Mouse (Mus musculus) kidney, embryonic 15.5 days (tissue): ENCODE data around the gene Lbh. TPM values are rescaled to one million over a fixed set of nuclear protein-coding genes. Genes with fewer than 3 reads are reported as not detected.

Source experiments
- ATAC-seq: fragments of 200-750 bp; cut with Nextera tagmentation; replicated peaks from 2 replicates; pipeline ENCODE4 v1.8.0; 2017; ENCODE audit warnings: moderate TSS enrichment; ENCODE audit not compliant: low FRiP score
- H3K27ac ChIP-seq: fragments of 300-500 bp; sonication (generic); 2 replicates; pipeline ENCODE4 v1.5.1; 2015; ENCODE audit warnings: mild to moderate bottlenecking, inconsistent platforms
- H3K27me3 ChIP-seq: fragments of 300-500 bp; sonication (generic); 2 replicates; pipeline ENCODE4 v1.6.1; 2015; ENCODE audit warnings: inconsistent platforms
- H3K36me3 ChIP-seq: fragments of 300-500 bp; sonication (generic); 2 replicates; pipeline ENCODE4 v1.6.1; 2015; ENCODE audit warnings: inconsistent platforms
- H3K4me1 ChIP-seq: fragments of 300-500 bp; sonication (generic); 2 replicates; pipeline ENCODE4 v1.6.1; 2015; ENCODE audit warnings: inconsistent platforms
- H3K4me2 ChIP-seq: fragments of 300-500 bp; sonication (generic); 2 replicates; pipeline ENCODE4 v1.6.1; 2015; ENCODE audit warnings: moderate library complexity, mild to moderate bottlenecking, inconsistent platforms
- H3K4me3 ChIP-seq: fragments of 300-500 bp; sonication (generic); replicated peaks from 2 replicates; pipeline ENCODE4 v1.5.1; 2015; ENCODE audit warnings: mild to moderate bottlenecking, inconsistent platforms
- H3K9ac ChIP-seq: fragments of 300-500 bp; sonication (generic); 2 replicates; pipeline ENCODE4 v1.6.1; 2015; ENCODE audit warnings: mild to moderate bottlenecking, inconsistent platforms
- H3K9me3 ChIP-seq: fragments of 300-500 bp; sonication (generic); replicated peaks from 2 replicates; pipeline ENCODE4 v1.6.1; 2016; ENCODE audit warnings: inconsistent platforms
- WGBS: fragments of 180-500 bp; shearing (Covaris S2); methylation state at CpG from one replicate; pipeline ENCODE4 v1.1.7; 2015; ENCODE audit warnings: mixed read lengths; 5-methylcytosine and 5-hydroxymethylcytosine counted together
- polyA plus RNA-seq: library from polyadenylated mRNA; unstranded; fragments of >200 nt; fragmentation: Nextera tagmentation; extraction: Ambion mirVana; gene quantifications from 2 replicates; pipeline ENCODE4 v1.2.1, GENCODE M21; 2015

Lbh gene
- polyA plus RNA-seq, 1 experiment from 2014 or later, result 7.1 TPM

DNA sequence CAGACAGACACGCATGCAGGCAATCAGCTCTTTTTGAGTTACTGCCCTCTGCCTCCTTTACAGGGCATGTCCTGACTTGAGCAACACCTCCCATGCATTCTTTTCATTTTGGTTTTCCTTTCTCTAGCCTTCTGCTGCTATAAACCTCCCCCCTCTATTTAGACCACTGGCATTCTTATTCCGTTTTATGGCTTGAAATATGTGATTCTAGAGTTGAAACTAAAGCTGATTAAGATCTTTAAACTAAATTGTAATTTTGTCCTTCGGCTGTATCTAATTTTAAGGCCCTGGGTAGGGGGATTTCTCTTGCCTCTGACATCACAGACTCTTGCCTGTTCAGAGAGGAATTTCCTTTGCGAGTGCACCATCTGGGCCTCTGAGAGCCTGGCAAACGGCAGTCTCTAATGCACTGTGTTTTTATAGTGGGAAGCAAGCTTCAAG is 48.0 kb downstream of the Lbh start:
- no peaks in the 10 kb centered on the region for H3K36me3 ChIP-seq

DNA sequence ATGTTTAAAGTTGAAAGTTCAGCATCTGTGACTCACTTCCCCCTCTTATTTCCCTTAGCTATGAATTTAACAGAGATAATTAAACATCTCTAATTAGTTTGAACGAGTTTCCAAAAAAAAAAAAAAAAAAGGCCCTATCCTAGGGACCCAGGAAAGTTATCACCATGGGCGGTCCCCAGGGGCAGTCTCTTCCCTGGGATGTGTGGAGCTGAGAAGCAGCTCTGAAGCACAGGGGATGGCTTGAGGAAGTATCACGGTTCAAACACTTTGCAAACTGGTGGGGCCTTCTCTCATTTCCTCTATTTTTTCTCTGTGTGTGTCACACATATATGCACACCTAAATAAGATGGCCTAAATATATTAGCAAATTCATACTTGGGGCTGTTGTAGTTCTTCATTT is 48.8 kb downstream of the Lbh start:
- H3K9me3 ChIP-seq, result no peaks in the 10 kb centered on the region
- 34% methylated on average over 3 of the region's 3 CpGs for WGBS
- peaks cover 19% of the 10 kb centered on the region for H3K4me1 ChIP-seq
- no peak overlapping the region for H3K4me2 ChIP-seq
- H3K27ac ChIP-seq, result 0 out of 2 replicates have a peak overlapping the region, but pooled peaks have one; percentile 50
- ATAC-seq, result no peak
- H3K36me3 ChIP-seq, result no peaks in the 10 kb centered on the region
- H3K9ac ChIP-seq, result no peak overlapping the region
- H3K27me3 ChIP-seq, result no peaks in the 10 kb centered on the region
- H3K4me3 ChIP-seq, result no peak overlapping the region

More for the DNA sequence above, 48.0 kb downstream of the Lbh start:
- H3K27ac ChIP-seq, result peak overlapping the region; percentile 70
- H3K4me3 ChIP-seq, result no peak overlapping the region
- H3K4me2 ChIP-seq, result no peak overlapping the region
- peaks cover 19% of the 10 kb centered on the region for H3K4me1 ChIP-seq
- 25% methylated on average over 5 of the region's 5 CpGs for WGBS
- ATAC-seq, result no peak
- no peak overlapping the region for H3K9ac ChIP-seq
- no peaks in the 10 kb centered on the region for H3K9me3 ChIP-seq
- H3K27me3 ChIP-seq, result no peaks in the 10 kb centered on the region

- Histone ChIP-seq H3K9me3 (no peaks in the 10 kb centered on the region), H3K4me1 (peaks cover 19% of the 10 kb centered on the region), H3K4me2 (no peak overlapping the region), H3K36me3 (no peaks in the 10 kb centered on the region), H3K9ac (no peak overlapping the region), H3K4me3 (no peak overlapping the region), H3K27ac (peak overlapping the region; percentile 27; the same call in 1 of the 2 replicates), H3K27me3 (no peaks in the 10 kb centered on the region)
- WGBS, result 55% methylated on average over 6 of the region's 6 CpGs
- no peak for ATAC-seq
Measured at GRCm38 (mm10) chr17:72967371-72968175, 49.5 kb downstream of the Lbh start.

DNA sequence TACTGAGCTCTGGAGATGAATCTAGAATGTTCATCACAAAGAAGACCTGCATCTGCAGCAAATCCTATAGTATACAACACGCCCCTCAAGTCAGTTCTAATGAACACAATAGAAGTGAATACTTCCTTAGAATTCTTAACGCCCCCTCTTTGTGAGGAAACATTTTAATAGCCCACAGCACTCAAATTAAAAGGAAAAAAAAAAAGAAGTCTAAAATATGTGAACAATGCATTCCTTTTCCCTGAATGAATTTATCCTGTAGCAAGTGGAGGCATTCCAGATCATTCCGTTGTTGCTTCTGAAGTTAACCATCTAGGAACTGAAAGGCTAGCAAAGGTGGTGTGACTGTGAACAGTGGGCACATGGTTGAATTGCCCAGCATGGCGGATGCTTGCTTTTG is 50.6 kb downstream of the Lbh start:
- H3K9ac ChIP-seq, result no peak overlapping the region
- no peak overlapping the region for H3K27ac ChIP-seq
- H3K4me2 ChIP-seq, result no peak overlapping the region
- WGBS, result 81% methylated on average over 4 of the region's 4 CpGs
- H3K4me1 ChIP-seq, result peaks cover 19% of the 10 kb centered on the region
- no peaks in the 10 kb centered on the region for H3K36me3 ChIP-seq
- H3K27me3 ChIP-seq, result no peaks in the 10 kb centered on the region
- ATAC-seq, result no peak
- H3K9me3 ChIP-seq, result no peaks in the 10 kb centered on the region
- H3K4me3 ChIP-seq, result no peak overlapping the region

DNA sequence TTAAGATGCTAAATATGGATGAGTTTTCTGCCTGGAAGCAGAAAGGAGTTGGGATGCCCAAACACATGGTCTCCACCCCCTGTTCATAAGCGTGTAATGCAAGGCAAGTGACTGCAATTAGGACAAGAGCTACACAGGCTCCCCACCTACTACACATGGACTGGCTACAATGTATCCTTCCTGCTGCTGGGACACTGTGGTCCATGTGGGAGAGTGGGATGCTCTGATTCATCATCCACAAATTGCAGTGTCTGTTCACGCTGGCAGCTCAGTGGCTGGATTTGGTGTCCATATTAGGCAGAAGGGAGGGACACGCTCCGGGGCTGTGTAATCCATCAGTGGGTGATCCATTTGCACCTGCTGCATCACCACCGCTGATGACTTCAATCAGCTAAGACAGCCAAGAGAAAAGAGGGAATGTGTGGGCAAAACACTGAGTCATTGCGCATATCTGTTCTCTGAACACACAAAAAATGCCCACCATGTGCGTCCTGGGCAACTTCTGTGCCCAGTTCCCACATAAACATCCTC is 52.6 kb downstream of the Lbh start:
- no peak for ATAC-seq
- no peaks in the 10 kb centered on the region for H3K36me3 ChIP-seq
- H3K27me3 ChIP-seq, result no peaks in the 10 kb centered on the region
- no peaks in the 10 kb centered on the region for H3K9me3 ChIP-seq
- H3K27ac ChIP-seq, result no peak overlapping the region
- peaks cover 11% of the 10 kb centered on the region; the same call in 1 of the 2 replicates for H3K4me1 ChIP-seq
- WGBS, result 81% methylated on average over 7 of the region's 7 CpGs
- H3K4me2 ChIP-seq, result no peak overlapping the region
- no peak overlapping the region for H3K4me3 ChIP-seq
- no peak overlapping the region for H3K9ac ChIP-seq

DNA sequence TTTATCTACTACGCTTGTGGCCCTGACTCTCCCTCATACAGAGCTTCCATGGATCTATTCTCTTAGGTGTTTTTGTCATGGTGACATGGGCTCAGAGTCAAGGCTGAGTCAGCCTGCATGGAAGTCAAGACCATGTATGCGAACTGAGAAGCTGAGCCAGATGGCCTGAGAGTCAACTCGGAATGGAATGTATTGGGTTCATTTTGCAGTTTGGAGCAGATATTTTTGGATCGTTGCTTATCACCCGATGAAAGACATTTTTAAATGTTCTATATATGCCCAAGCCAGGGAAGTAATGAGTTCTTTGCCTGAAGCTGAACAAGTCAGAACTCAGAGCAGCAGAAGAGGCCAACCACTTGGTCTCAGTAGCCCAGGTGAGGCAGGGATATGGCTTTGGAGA is 54.9 kb downstream of the Lbh start:
- Histone ChIP-seq H3K4me3 (no peak overlapping the region), H3K4me1 (no peaks in the 10 kb centered on the region), H3K36me3 (no peaks in the 10 kb centered on the region), H3K9me3 (no peaks in the 10 kb centered on the region), H3K9ac (no peak overlapping the region), H3K27me3 (no peaks in the 10 kb centered on the region), H3K4me2 (no peak overlapping the region), H3K27ac (no peak overlapping the region)
- WGBS, result 85% methylated on average over 5 of the region's 5 CpGs
- no peak for ATAC-seq

DNA sequence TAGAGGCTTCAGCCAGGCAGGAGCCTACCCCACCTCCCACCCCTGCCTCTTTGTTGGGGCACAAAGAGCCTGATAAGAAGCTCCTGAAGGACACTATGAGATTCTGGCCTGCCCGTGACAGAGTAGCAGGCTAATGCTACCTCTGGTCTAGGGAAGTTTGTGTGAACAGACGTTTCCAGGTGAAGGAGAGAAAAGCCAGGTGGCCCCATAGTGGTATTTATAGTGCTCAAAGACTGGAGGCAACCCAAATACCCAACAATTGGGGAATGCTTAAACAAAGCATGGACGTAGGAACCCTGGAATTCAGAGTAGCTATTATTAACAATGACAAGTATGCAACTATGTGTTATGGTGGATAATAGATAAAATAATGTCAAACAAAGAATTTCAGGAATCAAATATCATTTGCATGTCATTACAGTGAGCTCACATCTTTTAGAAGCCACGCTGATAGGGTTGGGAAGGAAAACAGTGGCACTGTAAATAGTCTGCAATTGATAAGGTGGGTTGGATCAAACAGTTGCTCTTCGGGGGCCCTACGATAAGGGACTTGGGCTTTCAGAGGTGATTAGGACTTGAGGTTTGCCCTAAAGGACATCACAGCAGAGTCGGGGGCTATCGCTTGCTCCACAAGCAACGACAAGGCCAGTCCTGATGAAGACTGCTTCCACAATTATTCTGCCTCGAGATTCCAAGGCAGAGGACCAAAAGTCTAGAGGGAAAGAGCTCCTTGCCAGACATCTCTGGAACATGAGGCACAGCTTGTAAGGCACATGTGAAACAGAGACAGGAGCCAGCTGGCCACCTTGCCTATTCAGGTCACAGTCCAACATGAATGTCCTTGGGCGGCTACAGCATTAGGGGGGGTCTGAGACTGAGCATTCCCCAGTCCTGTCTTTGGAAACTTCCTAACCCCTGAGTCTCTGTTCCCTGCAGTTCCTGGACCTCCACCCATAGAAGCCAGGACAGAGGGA is 58.4 kb downstream of the Lbh start:
- no peaks in the 10 kb centered on the region for H3K36me3 ChIP-seq
- no peak overlapping the region for H3K27ac ChIP-seq
- H3K27me3 ChIP-seq, result no peaks in the 10 kb centered on the region
- H3K9me3 ChIP-seq, result no peaks in the 10 kb centered on the region
- H3K4me1 ChIP-seq, result no peaks in the 10 kb centered on the region
- 83% methylated on average over 11 of the region's 11 CpGs for WGBS
- ATAC-seq, result no peak
- no peak overlapping the region for H3K4me3 ChIP-seq
- H3K4me2 ChIP-seq, result no peak overlapping the region
- no peak overlapping the region for H3K9ac ChIP-seq

DNA sequence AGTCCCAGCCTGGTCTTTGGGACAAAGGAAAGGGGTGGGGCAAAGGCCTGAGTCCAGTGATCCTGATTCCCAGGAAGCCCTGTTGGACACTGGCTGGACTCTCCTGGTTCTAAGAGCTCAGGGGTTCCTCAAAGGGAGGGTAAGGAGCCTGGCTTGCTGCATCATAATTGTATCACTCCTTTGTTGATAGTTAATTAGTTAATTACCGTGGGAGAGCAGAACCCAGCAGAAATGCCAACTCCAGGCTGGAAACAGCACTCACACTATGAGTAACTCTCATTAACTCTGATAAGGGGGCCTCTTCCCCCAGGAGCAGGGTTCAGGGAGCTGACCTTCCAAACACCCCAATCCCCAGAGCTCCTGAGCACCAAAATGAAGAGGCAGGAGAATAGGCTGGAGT is 59.5 kb downstream of the Lbh start:
- WGBS, result 72% methylated on average over 1 of the region's 1 CpGs
- Histone ChIP-seq H3K4me1 (no peaks in the 10 kb centered on the region), H3K27me3 (no peaks in the 10 kb centered on the region), H3K9me3 (no peaks in the 10 kb centered on the region), H3K27ac (no peak overlapping the region), H3K9ac (no peak overlapping the region), H3K4me2 (no peak overlapping the region), H3K4me3 (no peak overlapping the region), H3K36me3 (no peaks in the 10 kb centered on the region)
- no peak for ATAC-seq

DNA sequence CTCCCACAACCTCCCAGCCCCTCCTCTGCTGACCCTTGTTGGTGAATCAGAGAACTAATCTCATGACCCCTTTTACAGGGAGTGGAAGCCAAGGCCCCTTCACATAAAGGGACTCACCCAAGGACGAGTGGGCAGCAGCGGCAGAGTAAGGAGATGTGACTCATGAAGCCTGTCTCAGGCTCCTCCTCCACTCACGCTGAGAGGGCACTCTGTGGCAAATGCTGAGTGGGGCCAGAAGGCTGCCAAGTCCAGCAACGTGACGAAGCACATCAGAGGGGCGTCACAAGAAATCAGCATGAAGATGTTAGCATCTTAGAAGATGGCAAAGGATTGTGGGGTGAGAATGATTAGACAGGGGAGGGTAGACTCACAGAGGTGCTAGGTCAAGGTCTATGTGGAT is 64.1 kb downstream of the Lbh start:
- no peaks in the 10 kb centered on the region for H3K27me3 ChIP-seq
- H3K4me3 ChIP-seq, result no peak overlapping the region
- ATAC-seq, result no peak
- H3K9ac ChIP-seq, result no peak overlapping the region
- H3K4me2 ChIP-seq, result no peak overlapping the region
- H3K36me3 ChIP-seq, result no peaks in the 10 kb centered on the region
- H3K4me1 ChIP-seq, result no peaks in the 10 kb centered on the region
- H3K9me3 ChIP-seq, result no peaks in the 10 kb centered on the region
- no peak overlapping the region for H3K27ac ChIP-seq
- WGBS, result 60% methylated on average over 6 of the region's 6 CpGs

- WGBS, result 93% methylated on average over 7 of the region's 7 CpGs
Measured at GRCm38 (mm10) chr17:72983471-72983870, 65.4 kb downstream of the Lbh start.

DNA sequence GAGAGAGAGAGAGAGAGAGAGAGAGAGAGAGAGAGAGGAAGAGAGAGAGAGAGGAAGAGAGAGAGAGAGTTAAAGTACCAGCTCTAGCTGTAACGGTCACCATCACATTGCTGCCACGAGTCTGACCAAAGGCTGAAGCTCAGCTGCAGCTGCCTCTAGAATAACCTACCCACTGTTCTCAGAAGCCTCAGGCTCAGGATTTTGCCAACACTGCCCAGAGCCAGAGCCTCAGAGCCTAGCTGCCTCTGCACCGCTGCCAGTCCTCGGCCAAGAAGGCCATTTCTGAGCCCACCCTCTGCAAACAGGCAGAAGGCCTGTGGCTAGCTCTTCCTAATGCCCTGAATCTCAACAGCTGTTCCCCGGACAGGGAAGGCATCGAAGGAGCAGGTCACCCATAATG is 70.9 kb downstream of the Lbh start:
- Histone ChIP-seq H3K4me3 (no peak overlapping the region), H3K9ac (no peak overlapping the region), H3K27ac (no peak overlapping the region), H3K27me3 (no peaks in the 10 kb centered on the region), H3K4me2 (no peak overlapping the region), H3K9me3 (no peaks in the 10 kb centered on the region), H3K36me3 (no peaks in the 10 kb centered on the region), H3K4me1 (no peaks in the 10 kb centered on the region)
- no peak for ATAC-seq
- WGBS, result 80% methylated on average over 6 of the region's 6 CpGs

More at GRCm38 (mm10) chr17:72983471-72983870, 65.4 kb downstream of the Lbh start:
- Histone ChIP-seq H3K4me3 (no peak overlapping the region), H3K9me3 (no peaks in the 10 kb centered on the region), H3K4me1 (no peaks in the 10 kb centered on the region), H3K27ac (no peak overlapping the region), H3K36me3 (no peaks in the 10 kb centered on the region), H3K9ac (no peak overlapping the region), H3K27me3 (no peaks in the 10 kb centered on the region), H3K4me2 (no peak overlapping the region)
- no peak for ATAC-seq
